Mouse (Mus musculus) kidney, embryonic 16.5 days (tissue): ENCODE measurements around the gene Synrg. TPM values are rescaled to one million over a fixed set of nuclear protein-coding genes. Genes with fewer than 3 reads are reported as not detected.

Source experiments
- ATAC-seq: fragments of 200-750 bp; cut with Nextera tagmentation; 2 replicates; pipeline ENCODE4 v1.8.0; 2017; ENCODE audit warnings: moderate TSS enrichment; ENCODE audit not compliant: low FRiP score, low TSS enrichment
- H3K27ac ChIP-seq: fragments of 300-500 bp; sonication (generic); 2 replicates; pipeline ENCODE4 v1.5.1; 2014; ENCODE audit warnings: low read length
- H3K27me3 ChIP-seq: fragments of 300-500 bp; sonication (generic); 2 replicates; pipeline ENCODE4 v1.6.1; 2014; ENCODE audit warnings: low read length, control low read depth, mixed read lengths; ENCODE audit not compliant: insufficient read depth
- H3K36me3 ChIP-seq: fragments of 300-500 bp; sonication (generic); 2 replicates; pipeline ENCODE4 v1.6.1; 2014; ENCODE audit warnings: low read length, control low read depth, mixed read lengths; ENCODE audit not compliant: insufficient read depth
- H3K4me1 ChIP-seq: fragments of 300-500 bp; sonication (generic); 2 replicates; pipeline ENCODE4 v1.6.1; 2014; ENCODE audit warnings: low read length, control low read depth, mixed read lengths; ENCODE audit not compliant: insufficient read depth
- H3K4me2 ChIP-seq: fragments of 300-500 bp; sonication (generic); replicated peaks from 2 replicates; pipeline ENCODE4 v1.6.1; 2014; ENCODE audit warnings: low read depth, low read length
- H3K4me3 ChIP-seq: fragments of 300-500 bp; sonication (generic); 2 replicates; pipeline ENCODE4 v1.5.1; 2014; ENCODE audit warnings: mild to moderate bottlenecking, low read length
- H3K9ac ChIP-seq: fragments of 300-500 bp; sonication (generic); replicated peaks from 2 replicates; pipeline ENCODE4 v1.6.1; 2014; ENCODE audit warnings: low read length
- H3K9me3 ChIP-seq: fragments of 300-500 bp; sonication (generic); 2 replicates; pipeline ENCODE4 v1.6.1; 2016; ENCODE audit warnings: low read length, control low read depth
- whole genome bisulfite sequencing: fragments of 180-500 bp; shearing (Covaris S2); extraction: QIAGEN DNeasy Blood & Tissue Kit; methylation state at CpG from one replicate; pipeline ENCODE4 v1.1.7; 2014; 5-methylcytosine and 5-hydroxymethylcytosine counted together
- polyA plus RNA-seq: library from polyadenylated mRNA; unstranded; fragments of >200 nt; fragmentation: Nextera tagmentation; extraction: Ambion mirVana; gene quantifications from 2 replicates; pipeline ENCODE4 v1.2.1, GENCODE M21; 2015

The Synrg gene
- polyA plus RNA-seq, 1 experiment from 2014 or later, result 10.5 TPM

GRCm38 (mm10) chr11:83979992-83980391 lies 15.8 kb downstream of the Synrg start:
- H3K4me3 ChIP-seq, result no peak overlapping the region
- H3K36me3 ChIP-seq, result peaks cover 40% of the 10 kb centered on the region
- no peaks in the 10 kb centered on the region for H3K27me3 ChIP-seq
- no peak for ATAC-seq
- H3K9ac ChIP-seq, result no peak overlapping the region
- H3K4me1 ChIP-seq, result peaks cover 8% of the 10 kb centered on the region; the same call in 1 of the 2 replicates
- WGBS, result 74% methylated on average over 6 of the region's 6 CpGs
- H3K4me2 ChIP-seq, result no peak overlapping the region
- no peak overlapping the region for H3K27ac ChIP-seq
- no peaks in the 10 kb centered on the region for H3K9me3 ChIP-seq

- Histone ChIP-seq H3K9ac (no peak overlapping the region), H3K4me2 (no peak overlapping the region), H3K4me3 (no peak overlapping the region), H3K27me3 (no peaks in the 10 kb centered on the region), H3K9me3 (no peaks in the 10 kb centered on the region), H3K27ac (no peak overlapping the region), H3K36me3 (peaks cover 47% of the 10 kb centered on the region), H3K4me1 (0 out of 2 replicates have a peak, but pooled peaks cover 5% of the 10 kb centered on the region)
- 83% methylated on average over 10 of the region's 10 CpGs for WGBS
- ATAC-seq, result no peak
Observed at GRCm38 (mm10) chr11:83981338-83981737, 17.1 kb downstream of the Synrg start.

- no peak for ATAC-seq
- H3K9ac ChIP-seq, result no peak overlapping the region
- 54% methylated on average over 4 of the region's 4 CpGs for WGBS
- no peak overlapping the region for H3K27ac ChIP-seq
- no peak overlapping the region for H3K4me3 ChIP-seq
- no peaks in the 10 kb centered on the region for H3K4me1 ChIP-seq
- H3K27me3 ChIP-seq, result no peaks in the 10 kb centered on the region
- no peaks in the 10 kb centered on the region for H3K9me3 ChIP-seq
- H3K36me3 ChIP-seq, result peaks cover 31% of the 10 kb centered on the region
- H3K4me2 ChIP-seq, result no peak overlapping the region
Observed at GRCm38 (mm10) chr11:83991701-83992100, 27.5 kb downstream of the Synrg start.

GRCm38 (mm10) chr11:83993428-83993827 lies 29.2 kb downstream of the Synrg start:
- no peak for ATAC-seq
- WGBS, result 58% methylated on average over 2 of the region's 2 CpGs
- no peaks in the 10 kb centered on the region for H3K9me3 ChIP-seq
- H3K9ac ChIP-seq, result no peak overlapping the region
- H3K4me1 ChIP-seq, result no peaks in the 10 kb centered on the region
- H3K27me3 ChIP-seq, result no peaks in the 10 kb centered on the region
- no peak overlapping the region for H3K27ac ChIP-seq
- peaks cover 38% of the 10 kb centered on the region for H3K36me3 ChIP-seq
- no peak overlapping the region for H3K4me2 ChIP-seq
- H3K4me3 ChIP-seq, result no peak overlapping the region

GRCm38 (mm10) chr11:83994481-83994880 lies 30.3 kb downstream of the Synrg start:
- H3K9me3 ChIP-seq, result no peaks in the 10 kb centered on the region
- no peak for ATAC-seq
- no peak overlapping the region for H3K4me3 ChIP-seq
- 68% methylated on average over 3 of the region's 3 CpGs for WGBS
- no peak overlapping the region for H3K4me2 ChIP-seq
- H3K36me3 ChIP-seq, result peaks cover 37% of the 10 kb centered on the region
- H3K4me1 ChIP-seq, result no peaks in the 10 kb centered on the region
- no peak overlapping the region for H3K27ac ChIP-seq
- no peaks in the 10 kb centered on the region for H3K27me3 ChIP-seq
- H3K9ac ChIP-seq, result no peak overlapping the region

GRCm38 (mm10) chr11:83995535-83995950 lies 31.3 kb downstream of the Synrg start:
- Histone ChIP-seq H3K36me3 (peaks cover 41% of the 10 kb centered on the region), H3K4me3 (no peak overlapping the region), H3K4me2 (no peak overlapping the region), H3K9ac (no peak overlapping the region), H3K9me3 (no peaks in the 10 kb centered on the region), H3K27me3 (no peaks in the 10 kb centered on the region), H3K27ac (no peak overlapping the region), H3K4me1 (no peaks in the 10 kb centered on the region)
- 94% methylated on average over 2 of the region's 2 CpGs for WGBS
- no peak for ATAC-seq

GRCm38 (mm10) chr11:83997171-83997868 lies 33.1 kb downstream of the Synrg start:
- H3K36me3 ChIP-seq, result peaks cover 32% of the 10 kb centered on the region
- WGBS, result 87% methylated on average over 5 of the region's 5 CpGs

GRCm38 (mm10) chr11:83998993-83999392 lies 34.8 kb downstream of the Synrg start:
- ATAC-seq, result no peak
- Histone ChIP-seq H3K27me3 (no peaks in the 10 kb centered on the region), H3K36me3 (peaks cover 35% of the 10 kb centered on the region), H3K4me2 (no peak overlapping the region), H3K9ac (no peak overlapping the region), H3K4me1 (no peaks in the 10 kb centered on the region), H3K9me3 (no peaks in the 10 kb centered on the region), H3K4me3 (no peak overlapping the region), H3K27ac (no peak overlapping the region)
- WGBS, result 85% methylated on average over 3 of the region's 3 CpGs

More at GRCm38 (mm10) chr11:83997171-83997868, 33.1 kb downstream of the Synrg start:
- Histone ChIP-seq H3K27ac (no peak overlapping the region), H3K9me3 (no peaks in the 10 kb centered on the region), H3K4me2 (no peak overlapping the region), H3K27me3 (no peaks in the 10 kb centered on the region), H3K9ac (no peak overlapping the region), H3K4me3 (no peak overlapping the region), H3K4me1 (no peaks in the 10 kb centered on the region)
- no peak for ATAC-seq

GRCm38 (mm10) chr11:83999411-83999915 lies 35.2 kb downstream of the Synrg start:
- 81% methylated on average over 4 of the region's 4 CpGs for WGBS
- H3K36me3 ChIP-seq, result peaks cover 36% of the 10 kb centered on the region
- no peak overlapping the region for H3K9ac ChIP-seq
- H3K4me2 ChIP-seq, result no peak overlapping the region
- no peaks in the 10 kb centered on the region for H3K27me3 ChIP-seq
- no peak for ATAC-seq
- no peaks in the 10 kb centered on the region for H3K9me3 ChIP-seq
- H3K4me3 ChIP-seq, result no peak overlapping the region
- no peaks in the 10 kb centered on the region for H3K4me1 ChIP-seq
- no peak overlapping the region for H3K27ac ChIP-seq

GRCm38 (mm10) chr11:84001257-84001656 lies 37.0 kb downstream of the Synrg start:
- no peak overlapping the region for H3K27ac ChIP-seq
- H3K9me3 ChIP-seq, result no peaks in the 10 kb centered on the region
- H3K9ac ChIP-seq, result no peak overlapping the region
- H3K4me1 ChIP-seq, result no peaks in the 10 kb centered on the region
- 88% methylated on average over 3 of the region's 3 CpGs for WGBS
- no peak for ATAC-seq
- peaks cover 26% of the 10 kb centered on the region for H3K36me3 ChIP-seq
- no peak overlapping the region for H3K4me2 ChIP-seq
- H3K27me3 ChIP-seq, result no peaks in the 10 kb centered on the region
- H3K4me3 ChIP-seq, result no peak overlapping the region
